Mouse (Mus musculus): ENCODE measurements around the gene Slc44a5.

DNA sequence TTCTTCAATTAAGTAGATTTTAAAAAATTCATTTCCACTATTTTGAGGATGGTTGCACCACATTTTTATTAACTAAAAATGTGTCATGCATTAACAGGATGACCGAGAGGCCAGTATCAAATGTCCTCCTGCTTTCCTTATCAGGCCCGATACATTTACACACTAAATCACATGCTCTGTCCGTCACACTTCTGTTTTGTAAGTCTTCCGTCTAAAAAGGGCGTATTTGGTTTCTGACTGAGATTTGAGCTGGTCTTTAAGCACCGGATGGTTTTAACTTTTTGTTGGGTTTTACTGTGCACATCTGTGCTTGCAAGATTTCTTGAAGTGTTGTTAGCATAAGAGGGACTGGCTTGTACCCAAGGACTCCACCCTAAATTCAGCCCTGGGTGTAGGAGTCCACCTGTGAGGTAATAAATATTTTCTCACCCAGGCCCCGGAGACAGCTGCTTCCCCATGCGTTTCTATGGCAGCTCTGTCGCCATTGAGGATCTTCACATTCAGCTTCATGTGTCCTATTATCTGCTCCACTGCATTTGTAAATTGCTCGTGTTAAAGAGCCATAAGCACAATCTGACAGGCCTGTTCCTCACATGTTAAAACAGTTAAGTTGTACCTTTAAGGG lies 237.3 kb downstream of the Slc44a5 start:
- TF ChIP-seq CTCF (IDR thresholded peaks at IDR 0.05; ENCODE audit: borderline replicate concordance, control insufficient read depth, extremely low read depth, insufficient read depth, low read length, poor library complexity), result no peak
- TF ChIP-seq POLR2A (IDR thresholded peaks at IDR 0.05; ENCODE audit: control insufficient read depth, extremely low read depth, insufficient read depth, low read length, poor library complexity), result no peak

Measured in thymus, adult 2 months (tissue).